Mouse (Mus musculus) yolk sac, embryonic 10.5 days (tissue): ENCODE data around the gene Hist1h3h.

Experiments used
- DNase-seq: peaks from one replicate; pipeline ENCODE4 v3.0.0-alpha.2; 2017; ENCODE audit warnings: low spot score

Hist1h3h gene

DNA sequence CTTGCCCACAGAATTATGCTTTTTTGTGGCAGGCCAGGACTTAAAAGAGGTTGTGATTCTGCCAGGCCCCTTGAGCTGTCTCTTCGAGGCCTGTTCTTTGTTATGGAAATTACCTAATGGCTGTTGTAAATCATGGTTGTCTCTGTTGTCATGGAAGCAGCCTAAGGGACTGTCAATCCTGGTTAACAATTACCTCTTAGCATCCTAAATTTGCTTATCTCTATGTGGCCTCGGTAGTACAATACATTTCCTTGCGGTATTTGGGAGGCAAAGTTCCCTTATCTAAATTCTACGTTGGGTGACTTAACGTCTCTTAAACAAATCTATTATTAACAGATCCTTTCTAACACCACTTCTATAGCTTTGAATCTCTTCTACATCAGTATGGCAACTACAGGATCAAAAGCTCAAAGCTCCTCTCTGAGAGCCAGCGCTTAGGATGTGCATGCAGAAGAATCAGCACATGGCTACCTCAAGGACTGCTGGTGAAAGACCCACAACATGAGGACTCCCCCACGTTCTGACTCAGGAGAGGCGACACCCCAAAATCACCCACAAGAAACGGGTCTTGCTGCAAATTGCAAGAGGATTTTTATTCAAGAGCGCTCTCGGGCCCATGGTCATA, 10.6 kb downstream of the Hist1h3h start:
- peak; percentile 53 for DNase-seq

DNA sequence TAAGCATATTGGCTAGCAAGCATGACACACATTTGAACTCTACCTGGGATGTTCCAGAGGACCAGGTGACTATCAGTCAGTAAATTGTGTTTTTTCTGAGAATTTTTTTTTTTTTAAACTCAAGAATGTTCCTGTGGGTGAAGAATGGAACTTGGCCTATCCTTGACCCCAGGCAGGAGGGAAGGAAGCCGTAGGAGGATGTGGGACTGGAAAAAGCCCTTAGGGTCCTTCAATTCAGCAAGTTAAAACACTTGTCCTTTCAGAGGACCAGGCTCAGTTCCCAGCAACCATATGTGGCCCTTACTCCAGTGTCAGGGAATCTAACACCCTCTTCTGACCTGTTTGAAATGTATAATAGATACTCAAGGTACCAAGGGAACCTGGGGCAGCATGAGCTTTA, 12.1 kb downstream of the Hist1h3h start:
- DNase-seq, result no peak

DNA sequence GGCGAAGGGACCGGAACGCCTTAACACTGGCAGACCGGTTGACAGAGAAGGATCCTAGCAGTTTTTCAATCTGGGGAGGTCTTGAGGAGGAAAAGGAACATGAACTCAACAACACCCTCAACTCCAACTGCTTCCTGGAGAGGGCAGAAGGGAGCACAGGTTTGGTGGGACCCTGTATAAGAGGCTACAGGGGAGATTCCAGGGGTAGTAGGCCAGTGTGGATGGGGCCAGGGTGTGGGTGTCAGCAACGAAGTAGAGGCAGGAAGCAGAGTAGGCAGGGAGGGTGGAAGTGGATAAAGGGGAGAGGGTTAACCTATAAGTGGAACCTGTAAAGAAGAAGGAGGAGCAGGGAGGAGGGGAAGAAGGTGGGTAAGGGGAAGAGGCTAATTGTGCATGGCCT, 16.0 kb downstream of the Hist1h3h start:
- DNase-seq, result no peak

DNA sequence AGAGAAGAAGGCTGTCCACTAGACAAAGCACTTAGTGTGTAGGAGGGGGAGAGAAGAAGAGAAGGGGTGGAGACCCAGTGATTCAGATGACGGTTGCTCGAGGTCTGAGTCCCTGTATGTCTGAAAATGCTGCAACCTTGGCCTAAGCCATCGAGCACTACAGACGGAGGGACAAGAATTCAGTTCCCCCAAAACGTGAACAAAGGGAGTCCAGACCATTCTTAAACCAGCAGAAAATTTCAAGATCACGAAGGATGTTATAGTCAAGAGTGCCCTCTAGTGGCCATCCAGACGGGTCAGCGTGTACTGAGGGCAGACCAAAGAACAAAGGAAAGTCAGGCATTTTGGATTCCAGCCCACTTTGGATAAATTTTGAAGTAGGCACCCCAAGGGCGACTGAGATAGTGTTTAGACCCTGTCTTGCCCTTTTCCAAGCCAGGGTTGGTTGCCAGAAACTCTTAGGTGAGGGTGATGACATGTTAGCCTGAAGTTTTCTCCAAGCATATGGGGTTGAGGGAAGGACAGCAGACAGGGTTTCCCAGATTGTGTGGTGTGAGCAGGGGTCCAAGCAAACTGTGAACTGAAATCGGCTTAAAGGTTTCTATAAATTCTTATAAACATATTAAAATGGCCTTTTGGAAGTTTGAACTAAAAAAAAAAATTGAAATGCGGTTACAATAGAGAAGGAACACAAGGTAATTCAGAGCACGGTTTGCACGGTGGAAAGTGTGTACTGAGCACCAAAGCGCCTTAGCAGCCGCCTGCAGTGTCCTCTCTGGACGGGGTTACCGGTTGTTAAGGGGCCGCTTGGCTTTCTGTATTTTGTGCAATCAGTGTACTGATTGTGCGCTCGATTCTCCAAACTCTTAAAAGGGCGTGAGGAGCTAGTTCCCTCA, 16.8 kb downstream of the Hist1h3h start:
- DNase-seq, result peak; percentile 85

DNA sequence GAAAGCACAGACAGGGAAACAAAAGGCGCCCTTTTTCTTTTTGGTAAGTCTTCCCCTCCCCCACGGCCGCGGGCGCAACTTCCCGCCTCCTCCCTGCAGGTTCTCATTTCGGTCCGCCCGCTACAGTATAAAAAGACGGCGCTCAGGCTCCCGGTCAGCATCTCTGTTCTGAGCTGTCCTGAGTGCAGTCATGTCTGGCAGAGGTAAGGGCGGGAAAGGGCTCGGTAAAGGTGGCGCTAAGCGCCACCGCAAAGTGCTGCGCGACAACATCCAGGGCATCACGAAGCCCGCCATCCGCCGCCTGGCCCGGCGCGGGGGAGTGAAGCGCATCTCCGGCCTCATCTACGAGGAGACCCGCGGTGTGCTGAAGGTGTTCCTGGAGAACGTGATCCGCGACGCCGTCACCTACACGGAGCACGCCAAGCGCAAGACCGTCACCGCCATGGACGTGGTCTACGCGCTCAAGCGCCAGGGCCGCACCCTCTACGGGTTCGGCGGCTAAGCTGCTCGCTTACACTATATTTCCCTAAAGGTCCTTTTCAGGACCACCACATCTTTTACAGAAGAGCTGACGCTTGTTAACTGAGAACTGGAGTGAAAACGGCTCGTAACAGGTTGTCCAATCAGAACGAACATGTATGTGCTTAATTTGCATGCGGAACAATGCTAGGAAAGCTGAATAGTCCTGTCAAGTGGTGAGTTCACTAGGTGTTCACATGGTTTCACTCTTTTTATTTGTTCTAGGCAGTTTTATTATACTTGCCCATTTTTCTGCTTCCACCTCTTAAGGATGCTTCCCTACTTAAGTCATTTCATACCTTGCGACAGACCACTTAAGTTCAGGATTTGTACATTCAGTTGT, 17.7 kb downstream of the Hist1h3h start, which contains the start of gene Hist1h4j:
Hist1h4j (plus strand) TSS at position 159 of the 862 bp plus-strand sequence.
- peak; percentile 92 for DNase-seq

DNA sequence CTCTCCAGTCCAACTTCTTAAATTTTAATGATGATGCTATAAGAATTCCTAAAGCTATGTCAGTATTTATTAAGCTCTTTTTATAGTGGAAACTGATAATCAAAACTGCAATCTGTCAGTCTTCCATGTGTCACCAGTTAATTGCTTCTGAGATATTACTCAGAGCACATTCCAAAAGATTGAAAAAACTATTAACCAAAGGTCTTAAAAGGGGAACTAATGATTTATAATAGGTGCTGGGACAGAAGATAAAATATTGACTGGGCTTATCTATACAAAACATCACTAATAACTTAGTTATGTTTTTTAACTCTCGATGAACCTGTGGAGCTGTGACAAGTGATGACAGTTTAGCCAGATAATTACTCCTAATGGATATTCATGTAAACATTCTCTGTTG, 27.5 kb downstream of the Hist1h3h start:
- DNase-seq, result no peak

DNA sequence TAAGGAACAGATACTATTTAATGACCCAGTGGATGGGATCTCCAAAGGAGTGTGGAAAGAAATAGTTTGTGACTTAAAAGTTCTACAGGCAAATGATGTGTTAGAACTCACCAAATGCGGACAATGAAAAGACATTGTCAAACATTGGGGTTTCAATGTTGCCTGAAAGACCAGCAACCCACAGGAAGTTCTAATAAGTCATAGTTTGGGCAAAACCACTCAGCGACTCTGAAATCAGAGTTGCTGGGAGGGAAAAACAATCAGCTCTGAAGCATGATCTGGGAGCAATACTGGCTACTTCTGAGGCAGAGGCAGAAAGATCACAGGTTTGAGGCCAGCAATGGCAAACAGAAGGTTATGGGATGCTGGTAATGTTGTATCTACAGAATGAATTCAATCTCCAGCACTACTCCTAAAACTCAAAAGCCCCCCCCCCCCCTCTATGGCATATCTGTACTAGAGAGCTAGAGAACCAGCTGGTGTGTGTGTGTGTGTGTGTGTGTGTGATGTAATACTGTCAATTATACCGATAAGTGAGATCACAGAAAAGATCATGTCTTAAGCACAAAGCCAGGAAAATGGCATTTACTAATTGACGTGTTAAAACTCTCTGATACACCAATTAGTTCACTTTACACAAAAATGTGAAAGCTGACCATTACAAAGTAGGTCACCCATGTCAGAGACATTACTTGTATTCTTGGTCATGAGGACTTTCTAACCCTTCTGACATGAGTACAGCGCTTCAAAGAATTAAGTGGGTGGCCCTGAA, 32.1 kb downstream of the Hist1h3h start:
- peak; percentile 51 for DNase-seq

DNA sequence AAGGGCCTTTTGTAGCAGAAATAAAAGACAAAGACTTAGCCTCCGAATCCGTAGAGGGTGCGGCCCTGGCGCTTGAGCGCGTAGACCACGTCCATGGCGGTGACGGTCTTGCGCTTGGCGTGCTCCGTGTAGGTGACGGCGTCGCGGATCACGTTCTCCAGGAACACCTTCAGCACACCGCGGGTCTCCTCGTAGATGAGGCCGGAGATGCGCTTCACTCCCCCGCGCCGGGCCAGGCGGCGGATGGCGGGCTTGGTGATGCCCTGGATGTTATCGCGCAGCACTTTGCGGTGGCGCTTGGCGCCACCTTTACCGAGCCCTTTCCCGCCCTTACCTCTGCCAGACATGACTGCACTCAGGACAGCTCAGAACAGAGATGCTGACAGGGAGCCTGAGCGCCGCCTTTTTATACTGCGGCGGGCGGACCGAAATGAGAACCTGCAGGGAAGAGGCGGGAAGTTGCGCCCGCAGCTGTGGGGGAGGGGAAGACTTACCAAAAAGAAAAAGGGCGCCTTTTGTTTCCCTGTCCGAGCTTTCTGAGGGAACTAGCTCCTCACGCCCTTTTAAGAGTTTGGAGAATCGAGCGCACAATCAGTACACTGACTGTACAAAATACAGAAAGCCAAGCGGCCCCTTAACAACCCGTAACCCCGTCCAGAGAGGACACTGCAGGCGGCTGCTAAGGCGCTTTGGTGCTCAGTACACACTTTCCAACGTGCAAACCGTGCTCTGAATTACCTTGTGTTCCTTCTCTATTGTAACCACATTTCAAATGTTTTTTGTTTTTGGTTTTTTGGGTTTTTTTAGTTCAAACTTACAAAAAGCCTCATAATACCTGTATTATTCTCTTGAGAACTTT, 32.9 kb downstream of the Hist1h3h start, which contains the start of gene Hist1h4k:
Hist1h4k (minus strand) TSS at position 347 of the 859 bp plus-strand sequence.
- peak; percentile 94 for DNase-seq

DNA sequence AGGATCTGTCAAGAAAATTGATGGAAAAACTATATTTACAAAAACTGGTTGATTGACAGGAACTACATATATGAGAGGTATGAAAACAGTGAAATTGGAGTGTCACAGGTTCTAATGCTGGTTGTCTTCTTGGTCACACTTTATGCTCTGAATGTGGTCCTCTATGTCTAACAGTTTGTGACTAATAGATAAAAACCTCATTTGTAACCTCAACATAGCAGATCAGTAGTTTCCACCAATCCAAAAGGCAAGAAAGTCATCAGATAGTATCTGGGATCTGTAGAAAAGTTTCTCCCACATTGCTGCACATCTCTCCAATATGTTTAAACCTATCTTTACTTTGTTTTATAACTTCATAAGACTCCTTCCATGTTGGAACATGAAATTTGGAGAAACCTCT, 34.0 kb downstream of the Hist1h3h start:
- no peak for DNase-seq

DNA sequence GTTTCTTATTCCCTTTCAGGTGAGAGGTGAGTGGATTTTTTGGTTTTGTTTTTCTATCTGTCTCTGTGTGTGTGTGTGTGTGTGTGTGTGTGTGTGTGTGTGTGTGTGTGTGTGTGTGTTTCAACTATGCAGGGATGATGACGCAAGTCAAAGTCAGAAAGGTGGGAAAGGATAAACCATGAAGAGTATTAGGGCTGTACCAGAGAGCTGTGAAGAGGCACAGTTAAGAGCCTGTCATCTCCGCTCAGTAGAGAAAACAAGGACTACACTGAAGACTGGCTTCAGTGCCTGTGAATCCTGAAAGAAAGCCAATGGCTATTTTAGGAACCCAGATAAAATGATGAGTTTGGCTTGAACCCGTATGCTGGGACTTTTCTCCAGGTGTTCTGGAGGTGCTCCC, 34.4 kb downstream of the Hist1h3h start:
- DNase-seq, result no peak

DNA sequence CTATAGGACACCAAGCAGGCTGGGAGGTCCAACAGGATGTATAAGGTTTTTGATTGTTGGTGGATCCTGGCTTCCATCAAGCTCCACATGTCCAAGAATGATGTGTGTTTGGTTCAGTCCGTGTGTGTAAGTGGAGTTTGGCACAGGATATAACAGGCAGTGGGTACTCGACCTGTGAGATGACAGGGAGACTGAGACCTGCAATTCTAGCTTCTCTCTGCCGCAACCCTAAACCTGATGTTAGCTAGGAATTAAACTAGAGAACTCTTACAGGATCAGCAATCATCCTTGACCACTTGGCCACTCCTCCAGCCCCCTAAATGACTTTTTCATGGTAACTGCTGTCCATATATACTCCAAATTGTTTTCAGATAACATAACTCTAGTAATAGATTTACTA, 34.9 kb downstream of the Hist1h3h start:
- DNase-seq, result peak; percentile 20

DNA sequence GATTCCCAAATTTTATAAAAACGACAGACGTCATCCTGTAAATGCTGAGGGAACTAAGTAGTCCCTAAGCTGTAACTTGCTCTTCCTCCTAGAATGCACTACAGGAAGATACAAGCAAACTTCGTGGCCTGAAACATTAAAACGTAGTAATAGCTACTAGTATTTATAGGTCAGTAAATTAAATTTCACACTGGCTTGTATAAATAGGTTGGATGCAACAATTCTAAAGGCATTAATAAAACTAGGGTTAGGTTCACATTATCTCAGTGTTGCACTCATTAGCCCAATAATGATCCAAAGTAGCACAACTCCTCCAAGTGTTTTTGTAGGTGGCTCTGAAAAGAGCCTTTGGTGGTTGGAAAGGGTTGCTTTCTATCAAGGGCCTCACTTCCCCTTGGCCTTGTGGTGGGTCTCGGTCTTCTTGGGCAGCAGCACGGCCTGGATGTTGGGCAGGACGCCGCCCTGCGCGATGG, 35.6 kb downstream of the Hist1h3h start:
- peak; percentile 51 for DNase-seq

DNA sequence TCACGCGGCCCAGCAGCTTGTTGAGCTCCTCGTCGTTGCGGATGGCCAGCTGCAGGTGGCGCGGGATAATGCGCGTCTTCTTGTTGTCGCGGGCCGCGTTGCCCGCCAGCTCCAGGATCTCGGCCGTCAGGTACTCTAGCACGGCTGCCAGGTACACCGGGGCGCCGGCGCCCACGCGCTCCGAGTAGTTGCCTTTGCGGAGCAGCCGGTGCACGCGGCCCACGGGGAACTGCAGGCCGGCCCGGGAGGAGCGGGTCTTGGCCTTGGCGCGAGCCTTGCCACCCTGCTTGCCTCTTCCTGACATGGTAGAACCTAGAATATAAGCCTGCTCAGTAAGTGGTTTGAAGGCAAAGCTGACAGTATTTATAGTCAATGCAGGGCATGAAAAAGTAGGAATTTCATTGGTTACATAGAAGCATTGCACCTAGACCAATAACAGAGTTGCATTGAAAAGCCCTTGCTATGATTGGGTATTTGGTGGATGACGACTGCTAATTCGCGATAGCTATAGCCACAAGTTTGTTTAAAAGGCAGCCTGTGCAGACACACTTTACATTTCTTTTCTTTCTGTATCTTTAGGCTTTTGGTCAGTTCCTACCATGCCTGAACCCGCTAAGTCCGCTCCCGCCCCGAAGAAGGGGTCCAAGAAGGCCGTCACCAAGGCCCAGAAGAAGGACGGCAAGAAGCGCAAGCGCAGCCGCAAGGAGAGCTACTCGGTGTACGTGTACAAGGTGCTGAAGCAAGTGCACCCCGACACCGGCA, 36.2 kb downstream of the Hist1h3h start, which contains the start of the genes Hist1h2ak and Hist1h2bn:
Hist1h2ak (minus strand) TSS at position 304 of the 762 bp plus-strand sequence.
Hist1h2bn (plus strand) TSS at position 600 of the 762 bp plus-strand sequence.
- DNase-seq, result peak; percentile 92

DNA sequence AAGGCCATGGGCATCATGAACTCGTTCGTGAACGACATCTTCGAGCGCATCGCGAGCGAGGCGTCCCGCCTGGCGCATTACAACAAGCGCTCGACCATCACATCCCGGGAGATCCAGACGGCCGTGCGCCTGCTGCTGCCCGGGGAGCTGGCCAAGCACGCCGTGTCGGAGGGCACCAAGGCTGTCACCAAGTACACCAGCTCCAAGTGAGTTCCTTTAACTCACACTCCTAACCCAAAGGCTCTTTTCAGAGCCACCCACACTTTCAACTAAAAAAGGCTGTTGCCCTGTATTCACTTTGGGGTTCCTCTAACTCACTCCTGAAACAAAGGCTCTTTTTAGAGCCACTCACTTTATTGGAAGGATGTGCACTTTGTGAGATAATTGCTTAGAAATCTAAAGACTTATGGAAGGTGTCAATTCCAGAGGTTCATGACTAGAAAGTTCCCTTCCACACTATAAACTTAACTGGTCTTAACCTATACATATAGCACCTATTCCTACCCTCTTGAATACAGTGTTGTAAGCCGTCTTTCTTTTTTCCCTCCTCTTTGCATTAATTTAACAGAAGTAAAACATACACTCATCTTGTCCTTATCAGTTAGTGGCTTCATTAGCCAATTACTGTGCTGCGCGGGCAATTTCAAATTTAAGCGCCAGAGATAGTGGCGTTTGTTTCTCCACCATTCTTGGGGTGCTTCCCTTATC, 37.0 kb downstream of the Hist1h3h start:
- DNase-seq, result peak; percentile 51

DNA sequence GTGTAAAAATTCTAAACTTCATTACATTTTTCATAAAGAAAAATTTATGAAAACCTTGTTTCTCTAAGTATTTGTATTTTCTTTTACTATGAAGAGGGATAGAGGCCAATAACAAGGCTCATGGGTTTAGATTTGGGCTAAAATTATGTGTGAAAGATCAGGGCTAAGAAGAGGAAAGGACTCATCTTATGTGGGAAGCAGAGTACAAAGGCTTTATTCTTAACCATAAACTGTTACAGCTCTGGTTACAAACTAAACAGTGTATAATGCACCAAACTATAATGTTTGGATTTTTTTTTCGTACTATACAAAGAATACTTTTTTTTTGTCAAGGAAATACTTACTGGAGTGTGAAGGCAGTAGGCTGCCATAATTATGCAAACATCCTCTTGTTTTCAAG, 38.2 kb downstream of the Hist1h3h start:
- DNase-seq, result no peak
